Mouse (Mus musculus): ENCODE results near the gene Ablim1.

The Ablim1 gene

GRCm38 (mm10) chr19:57343860-57344259 is 29.1 kb upstream of the Ablim1 start:
- DNase-seq (ENCODE audit: low read depth, low spot score), result no peak

DNA sequence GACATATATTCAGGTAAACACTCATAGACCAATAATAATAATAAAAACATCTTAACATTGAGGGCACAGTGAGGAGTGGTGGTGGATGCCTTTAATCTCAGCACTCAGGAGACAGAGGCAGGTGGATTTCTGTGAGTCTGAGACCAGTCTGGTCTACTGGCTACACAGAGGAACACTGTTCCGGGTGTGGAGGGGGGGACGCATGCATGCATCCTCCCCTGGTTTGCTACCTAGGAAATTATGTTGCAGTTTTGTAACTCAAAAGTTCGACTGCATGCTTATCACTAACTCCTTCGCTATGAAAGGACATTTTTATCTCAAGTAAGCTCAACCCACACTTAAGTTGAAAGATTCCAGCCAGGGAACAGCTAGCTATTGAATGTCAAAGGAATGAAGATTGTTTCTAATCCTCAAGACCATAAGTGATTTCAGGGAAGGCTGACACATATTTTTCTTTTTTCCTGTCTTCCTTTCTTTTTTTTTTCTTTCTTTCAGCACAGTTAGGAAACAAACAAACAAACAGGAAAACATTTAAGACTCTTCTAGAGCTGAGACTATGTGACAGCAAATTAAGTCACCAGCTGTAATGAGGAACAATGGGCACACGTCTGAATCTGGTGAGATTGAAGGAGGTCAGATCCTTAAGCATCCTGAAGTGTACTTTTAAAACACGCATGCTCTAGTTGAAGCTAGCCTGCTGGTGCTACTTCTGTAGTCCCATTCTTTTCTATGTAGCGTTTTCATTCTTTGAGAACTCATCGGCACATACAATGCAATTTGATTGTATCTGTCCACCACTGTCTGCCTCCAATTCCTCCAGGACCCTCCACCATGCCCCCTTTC is 26.4 kb upstream of the Ablim1 start:
- DNase-seq (ENCODE audit: low read depth, low spot score), result no peak

DNA sequence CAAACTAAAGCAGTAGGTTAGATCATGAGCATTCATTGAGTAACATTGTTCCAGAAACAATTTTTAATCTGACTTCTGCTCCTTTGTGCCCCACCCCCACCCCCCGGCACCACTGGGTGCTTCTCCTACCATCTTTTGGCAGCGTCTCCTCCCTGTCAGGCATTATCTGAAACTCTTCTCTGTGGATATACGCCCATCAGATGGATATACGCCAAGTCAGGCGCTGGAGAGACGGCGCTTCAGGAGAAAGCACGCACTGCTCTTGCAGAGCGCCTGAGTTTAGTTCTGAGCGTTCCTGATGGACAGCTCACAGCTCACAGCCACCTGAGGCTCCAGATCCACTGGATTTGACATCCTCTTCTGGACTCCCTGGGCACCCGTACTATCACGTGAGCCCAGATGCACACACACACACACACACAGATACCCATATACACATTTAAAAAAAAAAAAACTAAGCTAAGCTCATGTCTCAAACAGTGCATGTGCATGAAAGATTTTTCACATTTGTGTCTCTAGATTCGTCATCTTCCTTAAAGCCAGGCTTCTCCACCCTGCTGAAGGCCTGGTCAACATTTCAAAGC is 24.7 kb upstream of the Ablim1 start:
- DNase-seq (ENCODE audit: low read depth, low spot score), result no peak

- DNase-seq (ENCODE audit: low read depth, low spot score), result no peak
Measured at GRCm38 (mm10) chr19:57335135-57335534, 20.4 kb upstream of the Ablim1 start.

DNA sequence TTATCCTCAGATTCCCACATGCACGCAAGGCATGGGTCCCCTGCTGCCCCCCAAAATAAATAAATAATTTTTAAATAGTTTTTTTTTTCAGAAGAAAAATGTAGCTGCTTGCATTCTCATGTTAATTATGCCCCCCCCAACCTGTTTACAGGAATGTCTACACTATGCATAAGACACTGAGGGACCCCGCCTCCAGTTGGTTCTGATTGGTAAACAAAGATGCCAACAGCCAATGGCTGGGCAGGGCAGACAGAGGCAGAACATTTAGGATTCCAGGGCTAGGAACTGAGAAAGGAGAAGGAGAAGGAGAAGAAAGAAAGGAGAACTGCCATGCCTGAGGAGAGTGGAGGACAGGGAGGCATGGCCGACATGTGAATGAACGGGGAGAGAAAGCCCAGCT is 18.6 kb upstream of the Ablim1 start:
- no peak for DNase-seq (ENCODE audit: low read depth, low spot score)

- no peak for DNase-seq (ENCODE audit: low read depth, low spot score)
Measured at GRCm38 (mm10) chr19:57331237-57331636, 16.5 kb upstream of the Ablim1 start.

DNA sequence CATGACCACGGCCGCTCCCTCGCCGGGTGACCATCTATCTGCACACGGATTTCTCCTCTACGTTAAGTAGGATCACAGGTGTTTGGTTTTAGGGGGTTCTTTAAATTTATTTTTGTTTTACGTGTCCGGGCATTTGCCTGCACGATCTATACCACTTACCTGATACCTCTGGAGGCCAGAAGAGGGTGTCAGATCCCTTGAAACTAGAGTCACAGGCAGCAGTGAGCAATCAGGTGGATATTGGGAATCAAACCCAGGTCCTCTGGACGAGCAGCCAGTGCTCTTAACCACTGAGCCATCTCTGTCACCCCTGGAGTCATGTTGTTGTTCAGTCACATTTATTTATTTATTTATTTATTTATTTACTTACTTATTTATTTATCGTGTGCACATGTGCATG is 15.6 kb upstream of the Ablim1 start:
- no peak for DNase-seq (ENCODE audit: low read depth, low spot score)

DNA sequence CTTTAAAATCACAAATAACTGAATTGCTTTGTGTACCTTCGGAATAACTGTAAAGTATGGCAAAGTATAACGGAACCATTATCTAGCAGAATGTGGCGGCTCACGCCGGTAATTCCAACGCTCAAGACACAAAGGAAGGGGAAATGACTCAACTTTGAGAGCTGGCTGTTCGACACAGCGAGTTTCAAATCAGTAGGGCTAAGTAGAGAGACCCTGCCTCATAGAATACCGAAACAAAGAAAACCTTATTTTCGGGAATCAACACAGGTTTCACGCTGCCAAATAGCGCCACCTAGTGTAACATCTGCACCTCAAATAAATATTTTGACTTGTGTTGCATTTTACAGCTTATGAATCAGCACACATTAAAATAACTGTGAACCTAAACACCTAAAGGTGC is 14.1 kb upstream of the Ablim1 start:
- DNase-seq (ENCODE audit: low read depth, low spot score), result no peak

DNA sequence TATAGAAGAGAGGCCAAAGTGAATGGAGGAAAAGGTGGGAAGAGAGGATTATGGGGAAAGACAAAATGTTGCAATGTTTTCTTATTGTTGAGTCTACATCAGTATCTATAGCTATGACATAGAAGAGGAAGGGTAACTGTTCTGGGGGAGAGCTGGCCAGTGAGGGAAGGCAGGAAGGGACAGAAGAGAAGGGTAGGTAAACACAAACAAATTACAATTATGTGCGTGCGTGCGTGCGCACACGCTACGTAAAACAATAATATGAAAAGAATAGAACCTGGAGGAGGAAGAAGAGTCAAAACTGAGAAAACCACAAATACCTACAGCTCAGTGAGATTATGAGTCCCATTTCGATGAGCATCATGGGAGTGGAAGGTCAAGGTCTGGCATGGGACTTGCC is 13.6 kb upstream of the Ablim1 start:
- DNase-seq (ENCODE audit: low read depth, low spot score), result no peak

DNA sequence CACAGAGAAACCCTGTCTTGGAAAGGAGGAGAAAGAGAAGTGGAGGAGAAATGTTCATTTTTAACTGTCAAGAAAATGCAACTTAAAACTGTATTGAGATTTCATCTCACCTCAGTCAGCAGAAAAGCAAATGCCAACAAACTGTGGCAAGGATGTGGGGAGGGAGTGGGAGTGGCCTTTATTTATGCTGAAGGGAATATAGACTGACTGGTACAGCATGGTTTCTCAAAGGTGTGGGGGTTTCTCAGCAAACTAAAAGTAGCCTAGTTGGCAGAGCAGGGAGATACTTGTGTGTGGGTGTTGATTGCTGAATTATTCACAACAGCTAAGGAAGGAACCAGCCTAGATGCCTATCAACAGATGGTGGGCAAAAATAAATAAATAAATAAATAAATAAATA is 13.0 kb upstream of the Ablim1 start:
- no peak for DNase-seq (ENCODE audit: low read depth, low spot score)

- DNase-seq (ENCODE audit: low read depth, low spot score), result no peak
Measured at GRCm38 (mm10) chr19:57325748-57326300, 11.1 kb upstream of the Ablim1 start.

DNA sequence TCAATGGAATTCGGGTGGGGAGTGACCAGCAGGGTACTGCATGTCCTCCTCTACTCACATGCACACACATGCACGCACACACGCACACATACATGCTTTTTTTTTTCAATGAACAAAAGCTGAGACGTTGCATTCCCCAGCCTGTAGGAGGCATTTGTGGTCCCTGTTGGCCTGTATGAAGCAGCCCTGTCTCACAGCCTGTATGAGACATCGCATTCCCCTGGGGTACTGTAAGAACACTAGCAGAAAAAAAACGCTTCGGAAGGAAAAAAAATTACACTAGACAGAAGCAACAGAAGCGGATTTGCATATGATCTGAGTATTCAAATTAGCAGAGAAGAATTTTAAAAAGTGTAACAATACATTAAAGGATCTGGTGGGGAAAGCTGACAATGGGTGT is 8.4 kb upstream of the Ablim1 start:
- no peak for DNase-seq (ENCODE audit: low read depth, low spot score)

DNA sequence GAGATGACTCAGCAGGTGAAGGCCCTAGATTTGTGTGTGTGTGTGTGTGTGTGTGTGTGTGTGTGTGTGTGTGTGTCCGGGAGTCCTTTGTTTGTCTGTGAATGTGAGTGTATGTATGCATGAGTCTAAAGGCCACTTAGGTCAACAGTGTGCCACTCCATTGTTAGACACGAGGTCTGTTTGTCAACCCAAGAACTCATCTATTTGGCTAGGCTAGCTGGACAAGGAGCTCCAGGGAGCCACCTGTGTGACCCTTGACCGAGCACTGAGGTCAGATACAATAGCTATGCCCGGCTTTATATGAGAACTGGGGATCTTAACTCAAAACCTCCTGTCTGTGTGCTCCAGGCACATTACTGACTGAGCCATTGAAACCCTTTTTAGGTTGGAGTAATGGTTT is 7.8 kb upstream of the Ablim1 start:
- no peak for DNase-seq (ENCODE audit: low read depth, low spot score)

DNA sequence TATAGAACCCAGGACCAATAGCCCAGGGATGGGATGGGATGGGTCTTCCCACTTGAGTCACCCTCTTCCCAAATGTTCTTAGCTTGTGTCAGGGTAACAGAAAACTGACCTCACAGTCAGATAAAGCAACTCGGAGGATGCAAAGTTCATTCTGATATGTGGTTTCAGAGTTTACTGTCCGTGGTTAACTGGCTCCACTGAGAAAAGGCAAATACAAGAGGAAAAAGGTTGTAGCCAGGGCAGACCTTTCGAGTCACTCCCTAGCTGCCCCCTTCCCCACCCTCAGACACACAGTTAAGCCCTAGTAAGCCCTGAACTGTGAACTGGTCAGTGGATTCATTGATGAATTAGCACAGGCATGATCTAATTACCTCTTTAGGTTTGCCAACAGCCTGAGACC is 7.1 kb upstream of the Ablim1 start:
- no peak for DNase-seq (ENCODE audit: low read depth, low spot score)

GRCm38 (mm10) chr19:57320656-57321382 is 6.1 kb upstream of the Ablim1 start:
- DNase-seq (ENCODE audit: low read depth, low spot score), result no peak

DNA sequence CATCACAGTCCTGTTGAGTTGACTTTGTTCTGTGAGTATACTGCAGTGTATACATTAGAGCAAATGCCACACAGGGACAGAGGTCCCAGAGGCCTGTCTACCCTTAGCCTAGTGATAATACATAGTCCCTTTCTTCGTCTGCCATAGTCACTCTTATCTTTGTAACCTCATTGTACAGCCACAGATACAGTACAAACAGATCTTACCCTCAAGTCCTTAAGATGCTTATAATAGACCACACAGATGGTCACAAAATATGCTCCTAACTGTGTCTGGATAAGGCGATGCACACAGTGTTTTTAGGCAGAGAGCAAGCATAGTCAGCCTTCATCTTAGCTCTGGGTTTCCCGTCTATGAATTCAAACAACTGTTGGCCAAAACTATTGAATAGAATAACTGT is 1.9 kb upstream of the Ablim1 start:
- no peak for DNase-seq (ENCODE audit: low read depth, low spot score)

GRCm38 (mm10) chr19:57315013-57315565 is 370 bp upstream of the Ablim1 start:
- no peak for DNase-seq (ENCODE audit: low read depth, low spot score)

- DNase-seq (ENCODE audit: low read depth, low spot score), result no peak
Measured at GRCm38 (mm10) chr19:57313891-57314345, 801 bp downstream of the Ablim1 start.

GRCm38 (mm10) chr19:57313226-57313625 is 1.5 kb downstream of the Ablim1 start:
- no peak for DNase-seq (ENCODE audit: low read depth, low spot score)

DNA sequence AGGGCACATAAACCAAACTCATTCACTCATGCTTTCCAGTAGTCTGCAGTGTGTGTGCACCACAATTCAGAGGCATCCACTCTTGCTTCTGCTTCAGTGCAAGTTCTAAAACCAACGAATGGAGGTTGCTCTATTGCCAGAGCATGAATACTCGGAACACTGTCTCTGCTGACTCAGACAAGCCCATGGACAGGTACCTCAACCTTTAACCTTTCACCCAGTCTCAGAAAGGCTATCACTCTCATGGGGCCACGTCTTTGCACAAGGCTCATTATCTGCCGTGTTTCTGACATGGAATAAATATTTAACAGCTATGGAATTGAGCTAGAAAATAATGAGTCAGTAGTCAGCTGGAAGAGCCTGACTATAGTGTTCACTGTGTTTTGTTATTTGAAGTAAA is 4.7 kb downstream of the Ablim1 start:
- DNase-seq (ENCODE audit: low read depth, low spot score), result no peak

- DNase-seq (ENCODE audit: low read depth, low spot score), result no peak
Measured at GRCm38 (mm10) chr19:57306601-57307000, 8.1 kb downstream of the Ablim1 start.

DNA sequence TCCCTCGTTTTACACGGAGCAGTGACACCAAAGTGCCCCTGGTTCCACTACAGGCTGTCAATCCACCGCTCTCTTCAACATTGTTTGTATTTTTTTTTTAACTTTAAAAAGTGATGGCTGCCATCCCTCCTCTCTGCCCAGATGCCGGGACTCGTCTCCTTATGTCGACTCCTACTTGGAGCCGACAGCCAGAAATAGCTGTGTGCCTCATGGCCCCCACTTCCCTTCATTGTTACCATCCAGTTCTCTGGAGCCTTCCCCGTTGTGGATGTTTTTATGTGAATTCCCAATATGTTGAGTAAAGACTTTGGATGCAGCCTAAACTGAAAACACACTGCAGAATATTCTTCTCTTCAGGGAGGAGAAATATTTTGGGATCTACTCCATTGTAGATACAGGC is 8.7 kb downstream of the Ablim1 start:
- no peak for DNase-seq (ENCODE audit: low read depth, low spot score)
